Mouse (Mus musculus) heart, postnatal 25 days (tissue): Measurements from ENCODE around the gene Cyp39a1. TPM values are rescaled to one million over a fixed set of nuclear protein-coding genes. Genes with fewer than 3 reads are reported as not detected.

ENCODE experiments used
- DNase-seq: peaks from one replicate; pipeline ENCODE4 v3.0.0; 2022; ENCODE audit warnings: low spot score
- intact Hi-C: fragments of 180-260 bp; cut with DNase I; formaldehyde crosslinking; loops from one replicate; pipeline ENCODE4 v1.15.1; 2025
- total RNA-seq, 2 experiments: library from RNA; stranded (reverse); gene quantifications; 2 replicates each; pipeline ENCODE4 v1.2.3; 2021

Gene Cyp39a1
- total RNA-seq = 1 to 10 TPM; 4.4 to 4.8 TPM

DNA sequence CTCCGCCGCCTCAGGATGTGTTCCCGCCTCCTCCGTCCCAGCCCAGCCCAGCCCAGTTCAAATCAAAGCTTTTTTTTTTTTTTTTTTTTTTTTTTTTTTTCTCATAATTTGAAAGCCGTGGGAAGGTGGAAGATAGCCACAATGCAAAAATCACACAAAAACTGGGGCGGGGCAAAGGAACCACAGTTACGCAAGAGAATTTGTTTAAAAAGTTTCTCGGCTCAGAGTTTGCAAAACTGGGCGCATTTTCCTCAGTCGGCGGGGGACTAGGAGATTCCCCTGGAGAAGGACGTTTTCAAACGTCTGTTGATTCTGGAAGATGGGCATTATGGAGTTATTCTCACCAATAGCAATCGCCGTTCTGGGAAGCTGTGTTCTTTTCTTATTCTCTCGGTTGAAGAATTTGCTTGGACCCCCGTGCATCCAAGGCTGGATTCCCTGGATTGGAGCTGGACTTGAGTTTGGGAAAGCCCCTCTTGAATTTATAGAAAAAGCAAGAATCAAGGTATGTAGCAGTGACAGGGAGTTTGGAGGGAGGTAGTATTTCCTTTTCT lies at the start of gene Cyp39a1:
Cyp39a1 (plus strand) TSS at position 136 of the 554 bp plus-strand sequence.
- intact Hi-C loops = no loop called here
- DNase-seq = no peak

DNA sequence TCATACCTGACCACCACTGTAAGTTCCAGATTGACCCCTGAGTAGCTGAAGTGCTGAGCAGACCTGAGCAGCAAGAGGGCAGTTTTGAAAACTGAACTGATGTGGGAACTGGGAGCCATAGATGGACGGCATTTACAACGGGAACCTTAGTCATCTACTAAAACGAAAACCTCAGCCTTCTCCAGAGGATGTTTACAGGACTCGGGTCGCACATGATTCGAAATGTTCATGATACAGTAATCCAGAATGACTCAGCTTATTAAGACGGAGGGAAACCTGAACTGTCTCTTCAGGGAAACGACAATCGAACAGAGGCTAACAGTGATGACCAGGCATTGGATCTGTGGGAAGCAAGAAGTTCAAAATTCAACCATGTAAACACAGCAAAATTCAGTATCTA lies 48.1 kb upstream of the Cyp39a1 start:
- DNase-seq = no peak
- intact Hi-C loops = no loop called here

DNA sequence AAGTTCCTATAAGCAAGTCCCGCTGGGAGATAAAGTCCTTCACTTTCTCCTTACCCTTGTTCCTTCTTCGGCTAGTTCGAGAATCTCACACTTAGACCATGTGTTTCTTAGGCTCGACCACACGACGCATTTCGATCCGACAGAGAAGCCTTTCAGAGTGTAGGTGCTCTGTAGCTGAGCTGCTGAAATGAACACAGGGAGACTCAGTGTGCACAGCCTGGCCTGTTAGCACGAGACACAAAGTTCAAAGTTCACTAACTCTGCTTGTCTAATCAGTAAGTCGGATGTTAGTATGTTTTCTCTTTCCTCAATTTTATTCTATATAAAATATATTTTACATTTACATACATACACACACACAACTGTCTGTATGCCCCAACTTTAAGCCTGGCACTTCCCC lies 45.1 kb upstream of the Cyp39a1 start:
- no peak for DNase-seq
- intact Hi-C loops = no loop called here

DNA sequence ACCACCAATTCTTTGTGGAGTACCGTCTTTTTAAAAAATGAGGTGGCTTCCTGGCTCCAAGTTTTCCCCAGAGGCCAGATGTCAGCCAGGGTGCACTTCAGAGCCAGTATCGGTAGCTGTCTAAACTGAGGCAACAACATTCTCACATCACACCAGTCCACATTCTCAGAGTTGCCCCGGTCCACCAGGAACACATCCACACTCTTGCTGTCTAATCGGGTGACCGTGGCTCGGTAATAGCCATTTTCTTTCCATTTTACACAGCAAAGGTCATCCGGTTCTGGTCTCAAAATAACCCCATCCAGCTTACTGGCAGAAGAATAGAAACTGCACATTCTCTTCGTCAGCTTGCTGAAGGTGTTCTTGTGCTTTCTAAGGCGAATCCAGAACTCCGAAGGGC lies 39.0 kb upstream of the Cyp39a1 start:
- DNase-seq = no peak
- intact Hi-C loops = no loop called here

DNA sequence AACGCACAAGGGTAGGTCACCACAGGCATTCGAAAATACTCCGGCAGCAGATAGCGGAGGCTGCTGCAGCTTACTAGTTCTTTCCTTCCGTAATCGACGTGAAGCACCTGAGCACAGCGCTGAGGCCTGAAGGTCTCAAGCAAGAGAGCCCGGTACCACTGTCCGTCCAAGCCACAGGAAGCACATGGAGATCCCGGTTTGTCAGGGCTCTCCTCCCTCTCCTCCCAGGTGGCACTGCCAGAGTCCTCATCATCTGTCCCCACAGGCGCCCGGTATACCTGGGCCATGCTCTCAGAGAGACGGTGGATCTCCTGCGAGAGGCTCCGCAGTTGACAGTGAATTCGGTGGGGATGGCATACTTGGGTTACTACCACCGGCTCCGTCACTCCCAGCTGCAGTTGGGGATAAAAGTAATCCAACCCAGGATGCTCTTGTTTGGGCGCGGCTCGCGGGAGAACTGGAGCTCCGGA lies 38.2 kb upstream of the Cyp39a1 start:
- intact Hi-C loops = no loop called here

DNA sequence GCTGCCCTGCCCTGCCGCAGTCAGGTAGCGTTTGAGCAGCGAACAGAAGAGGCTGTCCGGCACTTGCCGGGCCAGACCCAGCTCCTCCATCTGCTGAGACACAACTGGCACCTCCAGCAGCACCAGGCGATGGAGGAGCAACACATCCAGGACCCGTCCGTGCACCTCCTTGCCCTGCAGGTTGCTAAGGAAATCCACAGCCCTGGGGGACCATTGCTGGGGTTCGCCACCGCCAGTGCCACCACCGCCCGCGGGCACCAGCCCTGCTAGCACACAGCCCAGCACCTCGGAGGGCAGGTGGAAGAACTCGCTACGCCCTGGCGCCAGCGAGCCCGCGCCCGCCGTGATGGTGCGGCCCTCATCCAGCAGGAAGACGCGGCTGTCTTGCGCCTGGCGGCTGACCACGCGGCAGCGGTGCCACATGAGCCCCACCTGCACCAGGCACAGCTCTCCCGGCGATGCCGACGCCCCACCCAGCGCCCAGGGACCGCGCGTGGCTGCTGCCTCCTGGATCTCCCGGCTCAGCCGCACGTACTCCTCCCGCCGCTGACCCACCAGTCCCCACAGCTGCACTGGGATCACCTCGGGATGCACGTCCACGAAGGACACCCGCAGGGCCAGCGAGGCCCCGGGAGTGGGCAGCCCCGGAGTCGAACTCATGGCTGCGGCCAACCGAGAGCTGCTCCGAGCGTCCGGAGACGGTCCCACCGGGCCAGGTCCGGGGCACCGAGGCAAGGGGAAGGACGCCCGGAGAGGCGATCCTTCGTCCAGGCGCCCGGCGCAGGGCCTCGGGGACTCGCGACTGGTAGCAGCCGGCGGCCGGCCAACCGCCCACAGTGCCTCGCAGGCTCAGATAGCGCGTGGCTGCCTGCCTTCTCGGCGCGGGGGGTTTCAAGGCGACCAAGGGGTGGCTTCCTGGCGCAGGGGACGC lies 37.5 kb upstream of the Cyp39a1 start, which contains the start of gene Tdrd6:
Tdrd6 (minus strand) TSS at position 804 of the 931 bp plus-strand sequence.
- no peak for DNase-seq
- intact Hi-C loops = no loop called here

More for the DNA sequence above, 38.2 kb upstream of the Cyp39a1 start:
- no peak for DNase-seq

DNA sequence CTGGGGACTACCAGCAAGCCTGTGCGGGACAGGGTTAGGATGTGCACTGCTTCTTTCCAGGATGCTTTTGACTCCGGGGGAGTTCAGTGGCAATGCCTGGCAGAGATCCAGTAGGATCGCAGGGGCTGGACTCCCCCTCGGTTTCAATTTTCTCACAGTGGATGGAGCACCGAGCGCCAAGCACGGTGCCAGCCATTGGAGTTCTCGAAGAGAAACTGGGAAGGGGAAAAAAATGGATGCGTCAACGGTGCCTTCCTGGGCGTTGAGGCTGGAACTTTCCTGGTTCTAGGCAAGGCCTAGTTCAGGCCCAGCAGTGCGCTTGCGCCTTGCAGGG lies 36.8 kb upstream of the Cyp39a1 start:
- intact Hi-C loops = no loop called here
- DNase-seq = no peak

DNA sequence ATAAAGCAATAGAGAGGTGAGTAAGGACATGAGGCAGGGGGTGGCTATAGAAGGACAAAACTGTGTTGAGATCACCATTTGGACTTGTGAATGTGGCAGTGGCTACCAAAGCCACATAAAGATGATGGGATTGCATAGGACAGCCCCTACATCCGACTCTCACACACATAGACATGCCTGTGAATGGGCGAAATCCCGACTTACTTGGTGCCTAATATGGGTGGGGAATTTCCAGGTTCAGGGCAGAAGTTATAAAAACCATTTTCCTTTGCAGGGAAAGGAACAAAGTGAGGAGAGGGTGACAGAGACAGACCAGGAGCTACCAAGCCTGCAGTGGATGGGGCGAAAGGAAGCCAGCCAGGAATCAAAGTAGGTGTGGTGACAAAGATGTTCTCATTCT lies 30.1 kb upstream of the Cyp39a1 start:
- intact Hi-C loops = no loop called here
- DNase-seq = no peak

DNA sequence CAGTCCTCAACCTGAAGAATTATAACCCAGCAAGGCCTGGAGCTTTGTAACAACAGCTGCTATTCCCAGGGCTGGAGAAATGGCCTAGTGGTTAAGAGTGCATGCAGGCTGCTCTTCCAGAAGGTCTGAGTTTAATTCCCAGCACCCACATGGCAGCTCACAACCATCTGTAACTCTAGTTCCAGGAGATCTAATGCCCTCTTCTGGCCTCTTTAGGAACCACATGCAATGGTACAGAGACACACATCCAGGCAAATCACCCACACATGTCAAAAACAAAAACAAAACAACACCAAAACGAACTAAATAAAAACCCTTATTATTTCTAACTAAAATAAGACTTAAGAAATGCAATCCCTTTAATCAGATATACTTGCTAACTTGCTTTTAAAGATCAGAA lies 26.4 kb upstream of the Cyp39a1 start:
- intact Hi-C loops = no loop called here

DNA sequence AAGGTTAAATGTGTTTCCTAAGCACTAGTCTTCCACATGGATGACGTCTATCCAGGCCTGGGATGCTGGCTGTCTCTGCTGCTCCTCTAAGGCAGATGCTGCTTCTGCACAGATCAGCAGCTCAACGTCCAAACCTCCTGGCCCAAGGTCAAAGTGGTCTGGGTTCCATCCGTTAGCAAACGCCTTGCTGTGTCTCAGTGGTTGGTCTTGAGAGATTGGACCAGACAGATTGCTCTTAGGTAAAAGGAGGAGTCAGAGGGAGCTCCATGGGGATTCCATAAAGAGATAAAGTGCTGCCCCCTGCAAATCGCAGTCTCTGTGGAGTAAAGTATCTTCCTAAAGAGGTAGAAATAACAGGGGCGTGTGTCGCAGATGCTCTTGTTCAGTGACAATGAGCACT lies 24.0 kb upstream of the Cyp39a1 start:
- intact Hi-C loops = no loop called here
- no peak for DNase-seq

More for the DNA sequence above, 26.4 kb upstream of the Cyp39a1 start:
- no peak for DNase-seq

DNA sequence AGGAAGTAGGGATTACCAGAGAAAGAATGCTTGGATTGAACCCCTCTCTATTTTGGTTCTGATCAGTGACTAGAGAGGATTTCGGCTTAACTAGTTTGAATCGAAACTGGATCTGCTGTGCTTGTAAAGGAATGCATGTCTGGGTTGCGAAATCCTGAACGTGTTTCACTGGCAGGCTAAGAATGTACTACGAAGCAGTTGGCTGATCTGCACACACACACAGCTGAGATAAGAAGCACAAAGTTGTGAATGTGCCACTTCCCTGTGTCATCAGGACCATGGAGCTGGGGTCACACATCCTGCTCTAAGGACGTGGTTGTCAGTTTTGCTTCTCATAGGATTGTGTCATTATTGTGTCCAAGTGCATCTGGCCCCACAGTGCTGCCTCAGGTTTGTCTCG lies 22.9 kb upstream of the Cyp39a1 start:
- intact Hi-C loops = no loop called here
- DNase-seq = no peak

DNA sequence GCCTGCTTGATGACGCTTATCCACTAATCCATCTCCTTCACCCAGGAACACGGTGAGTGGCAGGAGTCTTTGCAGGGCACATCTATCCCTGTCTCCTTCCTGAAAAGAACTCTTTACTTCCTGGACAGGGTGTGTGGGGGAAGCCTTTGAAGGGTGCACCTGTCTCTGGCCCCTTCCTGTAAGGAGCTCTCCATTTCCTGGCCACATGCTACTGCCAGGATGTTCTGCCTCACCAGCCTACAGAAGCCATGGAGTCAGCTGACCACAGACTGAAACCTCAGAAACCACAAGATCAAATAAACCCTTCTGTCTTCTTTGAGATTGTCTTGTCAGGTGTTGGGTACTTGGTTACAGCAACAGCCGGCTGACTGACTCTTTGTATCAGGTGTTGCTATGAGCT lies 22.1 kb upstream of the Cyp39a1 start:
- no peak for DNase-seq
- intact Hi-C loops = no loop called here

DNA sequence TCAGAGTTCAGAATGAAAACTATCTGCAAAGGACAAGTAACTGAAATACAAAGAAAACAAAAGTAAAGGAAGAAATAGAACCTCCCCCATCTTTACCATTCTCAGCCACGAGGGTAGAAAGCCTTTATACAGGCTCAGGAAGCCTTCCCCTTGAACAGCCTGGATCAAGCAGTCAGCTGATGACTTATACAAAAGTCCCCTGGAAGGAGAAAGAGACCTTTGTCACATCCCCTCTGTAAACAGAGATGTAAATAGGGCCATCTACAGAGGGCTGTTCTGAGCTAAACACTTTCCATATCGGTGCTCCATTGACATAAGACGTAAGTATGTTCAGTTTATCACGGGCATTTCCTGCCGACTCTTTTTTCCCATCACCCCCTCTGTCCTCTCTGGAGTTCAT lies 20.3 kb upstream of the Cyp39a1 start:
- no peak for DNase-seq
- intact Hi-C loops = no loop called here

DNA sequence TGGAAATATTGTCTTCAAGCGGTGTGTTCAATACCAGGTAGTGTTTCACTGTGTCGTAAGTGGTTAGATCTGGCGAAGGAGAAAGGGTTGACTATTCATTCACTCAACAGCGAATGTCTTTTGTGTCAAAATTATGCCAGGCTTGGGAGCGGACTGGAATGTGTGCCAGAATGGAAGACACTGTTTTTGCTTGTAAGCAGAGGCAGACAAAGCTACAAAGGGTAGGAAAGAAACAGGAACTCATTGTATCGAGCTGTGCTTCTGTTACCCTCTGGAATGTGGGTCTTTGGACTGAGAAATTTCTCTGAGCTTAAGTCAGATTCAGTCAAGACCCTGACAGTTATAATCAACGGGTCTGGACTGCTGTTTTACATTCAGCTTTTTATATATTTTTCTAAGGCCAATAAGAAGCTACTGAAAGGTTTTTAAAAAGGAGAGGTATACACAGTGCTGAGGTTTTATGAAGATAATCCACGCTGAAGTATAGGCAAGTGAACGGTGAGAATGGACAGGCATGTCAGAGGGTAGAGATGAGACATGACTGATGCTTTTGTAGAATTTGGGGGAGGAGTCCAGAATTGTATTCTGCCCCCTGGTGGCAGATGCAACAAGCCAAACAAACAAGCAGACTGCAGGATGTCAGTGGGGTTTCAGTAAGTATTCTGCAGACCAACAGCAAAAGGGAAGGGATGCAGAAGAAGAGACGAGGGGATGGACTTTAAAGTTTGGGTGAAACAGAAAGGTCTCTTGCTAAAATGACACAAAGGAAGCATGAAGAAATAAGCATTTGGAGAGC lies 17.4 kb upstream of the Cyp39a1 start:
- intact Hi-C loops = no loop called here
- DNase-seq = no peak

DNA sequence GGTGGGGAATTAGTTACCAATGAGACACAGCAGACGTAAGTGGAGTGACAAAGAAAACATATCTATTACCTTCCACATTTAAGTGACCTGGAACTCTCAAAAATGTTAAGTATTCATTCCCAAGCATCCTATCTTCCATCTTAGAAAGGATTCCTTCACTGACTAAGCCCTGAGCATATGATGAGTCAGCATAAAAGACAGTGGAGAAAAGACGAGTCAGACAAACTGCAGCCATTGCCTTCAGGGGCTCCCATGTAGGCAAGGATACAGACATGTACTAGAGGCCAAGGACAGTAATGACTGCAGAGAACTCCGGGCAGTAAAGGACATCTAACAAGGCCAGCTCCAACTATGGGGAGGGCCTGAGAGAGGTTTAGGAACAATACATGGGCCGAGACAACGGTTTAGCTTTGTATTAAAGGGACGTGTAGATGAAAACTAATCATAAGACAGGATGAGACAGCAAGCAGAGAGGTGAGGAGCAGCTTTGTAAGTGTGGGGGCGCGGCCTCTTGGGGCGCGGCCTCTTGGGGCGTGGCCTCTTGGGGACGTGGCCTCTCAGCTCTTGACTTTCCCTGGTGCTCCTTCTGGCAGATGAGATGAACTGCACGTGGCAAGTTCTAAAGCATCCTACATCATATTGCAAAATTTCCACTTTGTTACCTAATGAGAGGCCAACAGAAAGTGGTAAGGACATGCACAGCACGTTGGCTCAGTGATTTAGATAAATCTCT lies 15.7 kb upstream of the Cyp39a1 start:
- intact Hi-C loops = no loop called here
- no peak for DNase-seq

DNA sequence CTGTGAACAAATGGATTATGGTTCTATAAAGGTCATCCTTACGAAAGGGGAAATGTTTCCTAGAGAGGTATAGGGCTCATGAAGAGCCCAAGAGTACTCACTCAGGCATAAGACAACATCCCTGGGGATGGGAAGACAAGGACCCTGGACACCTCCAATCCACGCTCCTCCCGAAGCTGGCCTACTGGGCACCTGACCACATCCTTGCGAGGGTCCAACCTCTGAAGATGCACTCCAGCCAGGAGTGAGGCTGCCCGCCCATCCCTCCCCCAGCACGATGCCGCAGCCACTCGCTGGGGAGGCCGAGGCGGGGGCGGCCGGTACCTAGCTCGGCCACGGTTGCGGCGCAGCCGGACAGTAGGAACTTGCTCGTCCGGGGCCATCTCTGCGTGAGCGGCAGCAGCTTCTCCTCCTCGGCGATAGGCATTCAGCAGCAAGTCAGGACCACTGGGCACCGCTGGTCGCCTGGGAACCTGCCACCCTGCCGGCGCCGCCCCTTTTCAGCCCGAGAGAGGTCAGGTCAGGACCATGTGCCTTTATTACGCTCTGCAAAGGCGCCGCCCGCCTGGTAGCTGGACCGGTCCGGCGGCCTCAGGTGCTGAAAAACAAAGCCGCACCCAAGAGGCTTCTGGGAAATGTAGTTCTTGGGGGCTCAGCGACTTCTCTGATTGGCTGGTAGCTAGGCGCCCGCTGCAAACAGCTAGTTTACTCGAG lies 492 bp upstream of the Cyp39a1 start, which contains the start of gene Slc25a27:
Slc25a27 (minus strand) TSS at position 639 of the 714 bp plus-strand sequence.
- intact Hi-C loops = no loop called here
- peak; percentile 84 for DNase-seq

DNA sequence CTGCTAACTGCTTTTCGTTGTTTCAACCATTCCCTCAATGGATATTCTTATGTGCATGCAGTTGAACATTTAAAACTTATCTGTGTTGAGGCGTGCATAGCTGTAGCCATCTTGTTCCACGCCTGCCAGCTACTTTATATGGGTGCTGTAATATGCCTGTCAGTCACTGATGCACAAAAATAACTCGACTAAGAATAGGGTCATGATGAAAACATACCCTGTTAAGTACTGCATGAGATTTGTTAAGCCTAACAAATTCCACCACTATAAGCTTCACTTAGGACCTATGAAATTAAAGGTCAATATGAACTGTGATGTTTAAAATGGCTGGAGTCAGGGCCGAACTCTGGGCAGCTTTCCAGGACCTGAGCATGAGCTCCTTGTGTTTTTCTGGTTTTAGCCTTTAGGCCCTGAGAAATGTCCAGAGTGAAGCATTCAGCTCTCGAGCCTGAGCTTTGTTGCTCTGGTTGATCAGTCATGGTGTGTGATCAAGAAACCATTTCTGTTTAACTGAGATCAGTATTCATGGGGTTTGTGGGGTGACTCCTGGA lies 2.0 kb downstream of the Cyp39a1 start:
- no peak for DNase-seq
- intact Hi-C loops = no loop called here

DNA sequence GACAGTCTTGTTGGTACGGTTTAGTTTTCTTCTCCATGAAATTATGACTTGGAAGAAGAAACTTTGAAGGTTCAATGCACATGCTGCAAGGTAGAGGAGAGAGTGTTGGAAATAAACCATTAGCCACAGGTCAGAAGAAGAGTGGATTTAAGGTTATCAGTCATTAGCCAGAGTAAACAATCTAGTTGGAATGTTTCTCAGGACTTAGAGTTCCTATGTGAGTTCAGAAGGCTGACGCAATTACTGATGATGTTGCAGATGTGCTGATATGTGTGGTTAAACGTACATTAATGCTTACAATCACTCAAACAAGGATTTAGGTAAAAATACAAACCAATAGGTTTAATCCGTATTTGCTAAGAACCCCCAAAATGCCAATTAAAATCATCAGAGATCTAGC lies 4.7 kb downstream of the Cyp39a1 start:
- intact Hi-C loops = no loop called here
- DNase-seq = no peak

DNA sequence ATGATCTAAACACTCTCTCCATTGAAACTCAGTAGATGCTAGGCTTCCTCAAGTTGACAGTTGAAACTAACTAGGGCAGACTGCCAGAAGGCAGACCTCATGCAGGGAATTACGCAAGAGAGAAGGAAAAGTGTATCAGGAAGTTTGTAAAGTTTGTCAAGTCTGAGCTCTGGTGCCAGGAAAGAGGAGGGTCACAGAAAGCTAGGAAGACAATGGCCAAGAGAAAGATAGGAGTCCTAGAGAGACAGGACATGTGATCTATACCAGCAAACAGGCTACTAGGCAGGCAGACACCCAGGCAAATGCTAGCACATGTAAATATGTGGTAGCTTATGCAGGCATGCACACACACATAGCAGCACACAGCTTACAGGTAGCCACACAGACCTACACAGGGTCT lies 8.0 kb downstream of the Cyp39a1 start:
- no peak for DNase-seq
- intact Hi-C loops = no loop called here
